Mouse (Mus musculus) T-helper 17 cell (primary cell): ENCODE results near the gene Igf1r.

ENCODE experiments used
- in situ Hi-C, 2 experiments: fragments of 300-600 bp; cut with MboI, MseI; formaldehyde crosslinking; loops; 1 replicate in 1 of 2; 2 replicates in 1 of 2; pipeline ENCODE4 v1.15.1; 2025; ENCODE audit warnings: high pct_unique_total_duplicates in 2 of 2

Gene Igf1r

DNA sequence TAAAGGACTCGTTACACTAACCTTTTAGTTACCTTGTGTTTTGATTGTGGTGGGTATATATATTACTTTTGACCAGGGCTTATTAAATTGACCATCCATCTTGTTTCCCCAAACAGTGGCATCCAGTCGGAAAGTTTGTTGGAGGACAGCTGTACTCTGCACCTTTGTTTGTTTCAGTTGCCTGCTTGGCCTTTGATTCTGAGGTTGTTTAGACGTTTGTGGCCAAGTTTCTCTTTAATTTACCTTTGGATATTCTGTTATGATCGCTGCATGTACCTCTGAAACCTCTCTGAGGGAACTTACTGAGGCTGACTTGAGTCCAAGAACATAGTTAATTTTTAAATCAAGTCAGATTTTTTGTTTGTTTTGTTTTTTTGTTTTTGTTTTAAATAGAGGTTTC lies 94.5 kb downstream of the Igf1r start:
- in situ Hi-C loops, result no loop called here

DNA sequence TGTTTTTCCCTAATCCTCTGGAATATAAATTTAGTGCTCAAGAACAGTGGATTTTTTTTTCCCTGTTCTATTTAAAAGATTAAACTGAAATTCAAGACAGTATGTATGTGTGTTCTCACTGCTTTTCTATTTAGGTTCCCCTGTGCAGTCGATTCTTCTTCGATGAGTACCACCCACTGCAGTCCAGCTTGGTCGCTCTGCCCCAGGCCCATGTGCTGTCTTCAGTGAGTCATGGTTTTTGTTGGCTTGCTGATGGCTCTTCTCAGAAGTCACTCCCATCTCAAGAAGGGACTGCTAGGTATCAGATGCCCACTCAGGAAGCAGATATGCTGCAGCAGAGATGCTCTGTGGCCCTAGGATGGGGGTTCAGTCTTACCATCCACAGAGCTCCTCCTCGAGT lies 95.9 kb downstream of the Igf1r start:
- in situ Hi-C loops, result no loop called here

DNA sequence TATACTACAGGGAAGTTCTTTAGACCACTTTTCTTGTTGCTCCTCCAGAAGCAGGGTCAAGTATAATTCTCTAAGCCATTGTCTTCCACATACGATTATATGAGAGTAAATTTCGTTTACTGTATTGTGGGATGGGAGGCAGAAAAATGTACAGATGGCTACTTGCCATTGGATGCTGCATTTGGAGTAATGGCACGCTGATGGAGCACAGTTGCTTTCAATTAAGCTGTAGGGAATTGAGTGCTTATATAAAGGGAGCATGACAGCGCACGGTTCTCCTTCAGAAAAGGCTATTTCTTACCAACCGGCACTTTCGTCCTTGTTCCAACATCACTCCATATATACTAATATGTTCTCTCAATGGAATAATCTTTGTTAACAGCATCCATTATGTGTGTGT lies 96.4 kb downstream of the Igf1r start:
- in situ Hi-C loops, result no loop called here

DNA sequence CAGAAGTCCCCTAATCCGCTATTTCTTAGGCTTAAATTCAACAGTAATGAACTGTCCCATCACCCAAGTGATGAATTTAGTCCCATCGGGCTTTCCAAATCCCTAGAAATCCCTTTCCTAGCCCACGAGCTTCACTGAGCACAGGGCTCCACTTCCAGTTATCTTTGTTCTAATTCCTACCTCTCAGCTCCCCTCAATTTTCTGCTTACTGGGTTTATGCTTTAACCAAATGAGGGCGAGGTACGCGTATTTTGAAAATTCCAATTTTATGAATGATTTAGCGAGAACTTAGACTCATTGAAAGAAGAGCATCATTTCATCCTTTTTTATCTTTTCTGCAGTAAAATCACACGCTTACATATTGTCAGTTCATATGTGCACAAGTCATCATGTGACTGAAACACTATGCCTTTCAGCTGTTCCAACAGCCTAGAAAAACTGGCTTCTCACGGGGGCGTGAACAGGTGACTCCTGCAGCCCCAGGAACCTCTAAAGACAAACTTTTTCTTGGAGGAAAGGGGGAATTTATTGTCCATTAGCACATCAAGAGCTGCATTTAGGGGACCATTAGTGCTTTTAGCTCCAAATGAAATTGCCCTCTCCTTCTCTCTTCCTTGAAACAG lies 100.5 kb downstream of the Igf1r start:
- in situ Hi-C loops, result no loop called here

GRCm38 (mm10) chr7:68054498-68054897 lies 101.9 kb downstream of the Igf1r start:
- in situ Hi-C loops, result no loop called here

DNA sequence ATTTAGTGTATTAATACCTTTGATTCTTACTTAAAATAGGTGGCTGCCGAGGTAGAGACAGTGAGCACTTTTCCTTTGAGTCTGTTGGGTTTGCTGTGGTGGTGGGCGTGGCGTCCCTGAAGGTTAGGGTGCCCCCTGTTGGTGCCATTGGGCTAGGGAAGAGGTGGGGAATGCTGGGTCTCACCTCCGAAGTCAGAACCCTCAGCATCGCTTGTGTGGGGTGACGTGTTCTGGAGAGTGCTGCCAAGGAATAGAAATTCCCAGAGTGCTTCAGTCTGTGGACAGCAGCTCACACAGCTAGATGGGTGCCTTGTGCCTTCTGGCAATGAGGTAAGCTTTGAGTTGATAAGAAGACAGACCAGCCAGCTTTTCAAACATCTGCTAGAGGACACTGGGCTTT lies 102.3 kb downstream of the Igf1r start:
- in situ Hi-C loops, result no loop called here

- in situ Hi-C loops, result no loop called here
Measured at GRCm38 (mm10) chr7:68057010-68057409, 104.4 kb downstream of the Igf1r start.

- in situ Hi-C loops, result no loop called here
Measured at GRCm38 (mm10) chr7:68059690-68060089, 107.1 kb downstream of the Igf1r start.

DNA sequence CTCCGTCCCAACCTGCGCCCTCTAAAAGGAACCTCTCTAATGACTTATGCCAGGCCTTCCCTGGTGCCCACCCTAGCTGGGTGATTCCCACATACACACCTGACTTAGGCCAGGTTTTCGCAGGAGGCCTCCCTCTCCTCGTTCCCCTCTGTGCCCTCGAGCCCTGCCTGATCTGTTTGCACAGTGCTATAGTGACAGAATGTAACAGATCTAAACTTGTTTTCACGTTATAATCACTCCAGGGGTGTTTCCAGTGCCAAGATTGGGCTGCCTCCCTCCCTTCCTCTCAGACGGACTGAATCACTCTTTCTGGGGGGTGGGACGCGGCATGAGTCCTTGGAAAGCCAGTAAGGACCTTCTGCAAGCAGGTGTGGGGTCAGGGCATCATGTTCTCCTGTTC lies 108.8 kb downstream of the Igf1r start:
- in situ Hi-C loops, result no loop called here

DNA sequence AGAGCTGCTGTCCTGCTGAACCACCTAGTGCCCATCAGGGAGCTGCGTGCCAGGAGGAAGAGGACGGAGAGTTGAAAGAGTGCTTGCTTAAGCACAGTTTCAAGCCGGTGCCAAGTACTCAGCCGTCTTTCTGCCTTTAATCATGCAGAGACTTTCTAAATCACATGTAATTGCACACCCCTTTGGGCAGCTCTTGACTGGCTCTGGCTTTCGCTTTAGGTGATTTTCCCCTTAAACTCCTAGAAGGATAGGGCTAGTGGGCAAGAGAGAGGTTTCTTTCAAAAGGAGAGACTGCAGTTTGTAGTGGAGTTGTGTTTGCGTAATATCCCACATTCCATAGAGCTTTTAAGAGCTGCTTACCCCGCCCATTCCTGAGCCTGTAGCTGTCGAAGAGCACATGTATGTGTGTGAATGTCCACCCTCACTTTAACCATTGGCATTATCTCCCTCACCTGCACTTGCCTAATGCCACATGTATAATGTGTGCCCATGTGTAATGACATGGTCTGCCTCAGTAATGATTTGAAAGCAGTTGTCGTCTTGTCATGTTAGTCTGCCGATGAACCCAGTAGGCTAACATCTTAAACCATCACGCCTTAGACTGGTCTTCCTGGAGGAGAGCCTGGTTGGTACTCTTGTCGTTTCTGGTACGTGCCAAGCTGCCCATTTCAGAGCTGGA lies 109.7 kb downstream of the Igf1r start:
- in situ Hi-C loops, result no loop called here

- in situ Hi-C loops, result no loop called here
Measured at GRCm38 (mm10) chr7:68062849-68063208, 110.2 kb downstream of the Igf1r start.

- in situ Hi-C loops, result no loop called here
Measured at GRCm38 (mm10) chr7:68063711-68064110, 111.1 kb downstream of the Igf1r start.

DNA sequence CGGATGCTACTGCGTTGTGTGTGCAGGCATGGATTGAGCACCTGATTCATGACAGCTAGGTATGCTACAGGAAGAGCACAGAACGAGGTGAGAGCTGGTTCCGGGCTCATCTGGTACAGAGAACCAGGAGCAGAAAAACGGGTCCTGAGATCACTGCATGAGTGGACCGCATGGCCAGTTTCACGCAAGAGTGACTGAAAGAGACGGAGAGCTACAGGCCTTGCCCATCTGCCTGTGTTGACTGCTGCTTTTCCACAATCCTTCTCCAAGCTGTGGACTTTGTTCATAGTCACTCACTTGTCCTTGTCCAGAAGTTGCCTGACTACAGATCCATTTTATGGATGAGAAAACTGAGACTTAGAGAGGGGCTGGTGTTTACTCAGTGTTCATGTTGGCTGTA lies 111.5 kb downstream of the Igf1r start:
- in situ Hi-C loops, result no loop called here

DNA sequence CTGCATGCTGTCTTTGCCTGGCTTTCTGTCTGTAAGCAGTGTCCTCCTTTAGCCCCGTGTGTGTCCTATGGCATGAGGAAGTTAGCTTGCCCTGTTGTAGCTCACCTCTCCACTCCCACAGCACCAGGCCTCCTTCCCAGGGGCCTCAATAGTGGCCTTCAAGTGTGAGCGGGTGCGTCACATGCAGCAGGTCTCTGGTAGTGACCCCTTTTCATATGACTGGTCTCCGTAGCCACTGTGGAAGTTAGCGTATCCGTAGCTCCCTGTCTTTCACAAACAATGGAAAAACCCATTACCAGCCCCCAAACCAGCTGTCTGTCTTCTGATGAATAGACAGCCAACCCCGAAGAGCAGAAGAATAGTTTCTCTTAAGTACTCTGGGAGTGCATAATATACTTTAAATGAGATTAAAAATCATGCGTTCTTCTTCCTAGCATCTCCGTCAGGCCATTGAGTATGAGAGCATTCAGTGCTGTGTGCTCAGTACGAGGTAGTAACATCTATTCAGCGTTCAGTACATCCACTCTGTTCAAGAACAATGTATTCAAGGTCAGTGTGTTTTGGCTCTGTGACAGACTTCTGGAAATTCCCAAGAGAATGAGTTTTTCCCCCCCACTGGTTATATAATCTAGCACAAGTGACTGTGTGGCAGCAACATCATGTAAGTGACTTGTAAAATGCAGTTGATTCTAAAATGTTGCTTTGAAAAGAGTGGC lies 112.2 kb downstream of the Igf1r start:
- in situ Hi-C loops, result no loop called here

GRCm38 (mm10) chr7:68065904-68066303 lies 113.3 kb downstream of the Igf1r start:
- in situ Hi-C loops, result no loop called here

- in situ Hi-C loops, result no loop called here
Measured at GRCm38 (mm10) chr7:68067321-68067720, 114.7 kb downstream of the Igf1r start.

DNA sequence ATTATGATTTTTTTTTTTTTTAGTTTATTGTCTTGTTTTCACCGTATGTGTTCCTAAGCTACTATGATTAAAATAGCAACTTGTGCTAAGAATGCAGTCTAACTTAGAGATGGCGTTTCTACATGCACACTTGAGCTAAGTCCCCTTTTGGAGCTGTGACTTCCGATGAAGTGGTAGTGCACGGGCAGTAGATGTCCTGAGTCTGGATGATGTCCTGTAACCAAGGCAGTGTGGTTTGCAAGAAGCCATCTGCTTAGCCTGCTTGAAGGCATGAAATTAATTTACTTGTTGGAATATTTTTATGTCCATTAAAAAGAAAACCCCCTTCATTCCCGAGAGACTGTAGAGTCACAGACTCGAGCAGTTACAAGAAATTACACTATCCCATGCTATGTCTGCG lies 116.7 kb downstream of the Igf1r start:
- in situ Hi-C loops, result no loop called here

- in situ Hi-C loops, result loop anchor here in 1 of 2 experiments (10.0 kb wide), 1 partner anchor 1905 kb away; no protein-coding TSS in a partner anchor
Measured at GRCm38 (mm10) chr7:68070030-68070429, 117.4 kb downstream of the Igf1r start.

DNA sequence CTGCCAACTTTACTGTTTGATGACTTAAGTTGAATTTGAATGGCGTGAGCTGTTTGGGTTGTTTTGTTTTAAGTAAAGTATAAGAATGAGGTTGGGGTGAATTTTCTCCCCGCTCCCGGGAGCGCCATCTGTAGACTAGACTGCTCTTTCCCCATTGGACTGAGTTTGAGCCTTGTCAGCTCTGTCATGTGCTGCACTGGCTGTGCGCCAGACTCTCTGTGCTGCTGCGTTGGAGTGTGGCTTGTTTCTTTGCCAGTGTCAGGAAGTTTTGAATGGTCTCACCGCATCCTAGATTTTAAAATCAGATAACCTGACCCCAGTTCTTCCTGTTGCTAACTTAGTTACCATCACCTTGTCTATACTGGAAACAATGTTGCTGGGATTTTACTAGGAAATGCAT lies 118.0 kb downstream of the Igf1r start:
- in situ Hi-C loops, result loop anchor here in 1 of 2 experiments (10.0 kb wide), 1 partner anchor 1904 kb away; no protein-coding TSS in a partner anchor

- in situ Hi-C loops, result loop anchor here in 1 of 2 experiments (10.0 kb wide), 1 partner anchor 1904 kb away; no protein-coding TSS in a partner anchor
Measured at GRCm38 (mm10) chr7:68071050-68071449, 118.4 kb downstream of the Igf1r start.

- in situ Hi-C loops, result loop anchor here in 1 of 2 experiments (10.0 kb wide), 1 partner anchor 1903 kb away; no protein-coding TSS in a partner anchor
Measured at GRCm38 (mm10) chr7:68071749-68072148, 119.1 kb downstream of the Igf1r start.
